Mouse (Mus musculus): ENCODE data around the gene Phf10. TPM values are rescaled to one million over a fixed set of nuclear protein-coding genes. Genes with fewer than 3 reads are reported as not detected.
A peak's percentile ranks its signal among the peaks of the same experiment; 100 is the strongest.
"Not testable (repeated sequence)": the region's sequence is repeated elsewhere in the genome, so short reads cannot be mapped to it uniquely, and the experiment has no call there.

Gene Phf10
- polyA plus RNA-seq, 1 experiment = 7.4 TPM

DNA sequence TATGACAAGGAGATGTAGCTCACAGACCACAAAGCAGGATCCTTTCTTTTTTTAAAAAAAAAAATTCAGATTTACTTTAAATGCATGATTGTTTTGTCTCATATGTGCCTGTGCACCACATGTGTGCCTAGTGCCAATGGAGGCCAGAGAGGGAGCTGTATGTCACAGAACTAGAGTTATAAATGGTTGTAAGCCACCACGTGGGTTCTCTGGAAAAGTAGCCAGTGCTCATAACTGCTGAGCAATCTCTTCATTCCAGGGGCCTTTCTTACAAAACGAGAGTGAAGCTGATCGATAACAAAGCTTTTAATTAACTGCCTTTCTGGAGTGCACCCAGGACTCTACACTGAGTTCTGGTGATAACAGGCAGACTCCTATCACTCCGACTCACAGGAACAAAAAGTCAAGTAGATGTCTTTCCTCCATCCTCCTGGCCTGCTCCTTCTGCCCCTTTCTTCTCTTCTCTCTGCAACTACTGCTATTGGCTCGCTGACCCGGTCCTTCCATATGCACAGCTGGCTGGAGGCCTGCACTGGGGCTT lies 7.4 kb upstream of the Phf10 start:
- H3K4me1 ChIP-seq (ENCODE audit: control insufficient read depth, insufficient read depth, insufficient read length, low read length); H3K27me3 ChIP-seq (ENCODE audit: control insufficient read depth, insufficient read depth, low read length); H3K4me3 ChIP-seq (ENCODE audit: low read depth, low read length); H3K36me3 ChIP-seq (ENCODE audit: control insufficient read depth, insufficient read depth, low read length); H3K27ac ChIP-seq (ENCODE audit: insufficient read depth, low read depth, low read length): not testable (repeated sequence)
- no CpG with 5 or more reads among the region's 6 CpGs for WGBS

DNA sequence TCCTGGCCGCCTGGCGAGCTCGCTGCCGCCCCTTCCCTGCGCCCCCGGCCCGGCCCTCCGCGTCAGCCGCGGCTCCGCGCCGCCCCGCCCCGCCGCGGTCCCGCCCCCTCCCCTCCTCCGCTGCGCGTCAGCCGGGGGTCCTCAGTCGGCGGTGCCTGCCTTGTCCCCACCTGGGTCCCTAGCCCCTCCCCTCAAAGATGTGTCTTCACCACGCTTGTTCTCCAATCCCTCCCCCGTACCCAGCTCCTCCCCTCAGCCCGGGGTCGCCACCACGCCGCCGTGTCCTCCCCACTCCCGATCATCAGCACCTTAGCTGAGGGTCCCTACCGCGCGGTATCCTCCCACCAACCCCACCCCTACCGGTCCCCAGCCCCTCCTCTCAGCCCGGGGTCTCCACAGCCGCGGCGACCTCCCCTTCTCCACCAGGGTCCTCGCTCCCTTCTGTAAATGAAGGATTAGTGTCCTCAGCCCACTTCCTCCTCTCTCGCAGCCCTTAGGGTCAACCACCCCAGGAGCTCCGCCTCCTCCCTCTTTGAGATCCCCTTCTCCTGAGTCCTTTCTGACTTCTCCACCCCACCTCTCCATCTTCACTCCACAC lies 583 bp upstream of the Phf10 start:
- not testable (repeated sequence) for H3K36me3 ChIP-seq (ENCODE audit: control insufficient read depth, insufficient read depth, low read length); H3K4me1 ChIP-seq (ENCODE audit: control insufficient read depth, insufficient read depth, insufficient read length, low read length); H3K27me3 ChIP-seq (ENCODE audit: control insufficient read depth, insufficient read depth, low read length); H3K27ac ChIP-seq (ENCODE audit: insufficient read depth, low read depth, low read length); H3K4me3 ChIP-seq (ENCODE audit: low read depth, low read length)
- no CpG with 5 or more reads among the region's 44 CpGs for WGBS

DNA sequence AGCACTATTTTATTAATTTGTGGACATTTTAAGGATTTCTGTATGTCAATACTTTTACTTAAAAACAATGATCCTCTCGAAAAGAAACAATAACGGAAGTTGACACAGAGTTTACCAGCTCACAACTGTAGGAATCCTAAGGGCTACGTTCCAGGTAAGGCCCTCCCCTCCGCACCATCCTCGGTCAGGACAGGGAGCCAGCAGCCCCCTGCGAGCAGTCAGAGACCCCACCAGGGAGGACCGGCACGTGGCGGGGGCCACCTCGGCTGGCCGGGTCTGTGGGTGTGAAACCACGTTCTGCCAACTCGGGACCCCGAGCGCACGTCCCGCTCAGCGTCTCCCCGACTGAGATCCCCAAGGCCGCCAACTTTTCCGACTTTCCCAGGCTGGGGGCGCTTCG lies 553 bp downstream of the Phf10 start:
- Histone ChIP-seq H3K27me3 (ENCODE audit: control insufficient read depth, insufficient read depth, low read length) (no peaks in the 10 kb centered on the region), H3K36me3 (ENCODE audit: control insufficient read depth, insufficient read depth, low read length) (0 out of 2 replicates have a peak, but pooled peaks cover 2% of the 10 kb centered on the region), H3K4me1 (ENCODE audit: control insufficient read depth, insufficient read depth, insufficient read length, low read length) (peaks cover 2% of the 10 kb centered on the region; the same call in 1 of the 2 replicates), H3K4me3 (ENCODE audit: low read depth, low read length) (peak overlapping the region; percentile 89), H3K27ac (ENCODE audit: insufficient read depth, low read depth, low read length) (no peak overlapping the region)
- no peak for TF ChIP-seq POLR2A (IDR thresholded peaks at IDR 0.05; ENCODE audit: low read depth, low read length)
- no peak for TF ChIP-seq CTCF (IDR thresholded peaks at IDR 0.05; ENCODE audit: extremely low read depth, insufficient read length, insufficient replicate concordance, low read depth, low read length)
- under 1% methylated on average over 22 of the region's 23 CpGs for WGBS

DNA sequence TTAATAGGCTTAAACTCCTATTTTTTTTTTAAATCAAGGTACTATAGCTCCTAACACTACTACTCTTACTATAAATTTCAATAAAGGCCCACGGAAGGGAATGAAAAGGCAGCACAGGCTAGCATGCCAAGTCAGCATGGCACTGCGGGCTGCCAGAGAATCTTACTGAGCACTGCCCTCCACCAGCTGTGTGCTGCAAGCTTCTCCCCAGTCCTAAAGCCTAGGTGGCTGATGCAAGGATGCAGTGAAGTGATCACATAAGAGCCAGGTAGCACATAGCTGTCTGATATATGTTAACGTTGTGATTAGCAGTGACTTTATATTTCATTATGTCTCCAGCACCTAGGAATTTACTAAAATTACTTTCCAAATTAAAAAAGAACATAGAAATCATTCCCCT lies 1.1 kb downstream of the Phf10 start:
- no peak for TF ChIP-seq CTCF (IDR thresholded peaks at IDR 0.05; ENCODE audit: extremely low read depth, insufficient read length, insufficient replicate concordance, low read depth, low read length)
- TF ChIP-seq POLR2A (IDR thresholded peaks at IDR 0.05; ENCODE audit: low read depth, low read length) = no peak
- WGBS = 16% methylated on average over 3 of the region's 3 CpGs
- Histone ChIP-seq H3K4me1 (ENCODE audit: control insufficient read depth, insufficient read depth, insufficient read length, low read length) (peaks cover 2% of the 10 kb centered on the region; the same call in 1 of the 2 replicates), H3K27me3 (ENCODE audit: control insufficient read depth, insufficient read depth, low read length) (no peaks in the 10 kb centered on the region), H3K27ac (ENCODE audit: insufficient read depth, low read depth, low read length) (no peak overlapping the region), H3K4me3 (ENCODE audit: low read depth, low read length) (0 out of 2 replicates have a peak overlapping the region, but pooled peaks have one; percentile 34), H3K36me3 (ENCODE audit: control insufficient read depth, insufficient read depth, low read length) (0 out of 2 replicates have a peak, but pooled peaks cover 2% of the 10 kb centered on the region)

DNA sequence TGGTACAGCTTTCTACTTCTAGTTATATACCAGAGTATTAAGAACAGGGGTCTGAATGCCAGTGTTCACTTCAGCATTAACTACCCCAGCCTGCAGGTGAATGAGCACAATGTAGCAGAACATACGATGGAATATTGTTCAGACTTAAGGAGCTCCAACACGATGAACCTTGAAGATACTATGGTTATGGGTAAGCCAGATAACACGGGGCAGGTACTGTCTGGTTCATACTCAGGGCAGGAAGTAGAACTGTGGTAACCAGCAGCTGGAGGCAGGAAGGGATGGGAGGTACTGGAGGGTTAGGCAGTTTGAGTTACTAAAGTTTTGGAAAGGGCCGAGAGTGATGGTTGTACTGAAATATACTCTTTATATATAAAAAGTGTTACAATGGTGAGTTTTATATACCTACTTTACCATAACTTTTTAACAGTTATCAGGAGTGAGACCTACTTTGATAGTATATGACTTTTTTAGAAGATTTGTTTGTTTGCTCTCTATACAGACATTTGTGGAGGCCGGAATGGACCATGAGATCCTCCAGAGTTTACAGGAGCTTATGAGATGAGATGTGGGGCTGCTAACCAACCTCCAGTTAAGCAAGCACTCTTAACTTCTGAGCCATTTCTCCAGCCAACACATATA lies 2.3 kb downstream of the Phf10 start:
- WGBS = 74% methylated on average over 5 of the region's 5 CpGs
- no peaks in the 10 kb centered on the region for H3K27me3 ChIP-seq (ENCODE audit: control insufficient read depth, insufficient read depth, low read length)
- H3K27ac ChIP-seq (ENCODE audit: insufficient read depth, low read depth, low read length) = no peak overlapping the region
- H3K36me3 ChIP-seq (ENCODE audit: control insufficient read depth, insufficient read depth, low read length) = peaks cover 9% of the 10 kb centered on the region
- TF ChIP-seq POLR2A (IDR thresholded peaks at IDR 0.05; ENCODE audit: low read depth, low read length) (no peak), CTCF (IDR thresholded peaks at IDR 0.05; ENCODE audit: extremely low read depth, insufficient read length, insufficient replicate concordance, low read depth, low read length) (no peak)
- H3K4me1 ChIP-seq (ENCODE audit: control insufficient read depth, insufficient read depth, insufficient read length, low read length) = peaks cover 2% of the 10 kb centered on the region; the same call in 1 of the 2 replicates
- no peak overlapping the region for H3K4me3 ChIP-seq (ENCODE audit: low read depth, low read length)

DNA sequence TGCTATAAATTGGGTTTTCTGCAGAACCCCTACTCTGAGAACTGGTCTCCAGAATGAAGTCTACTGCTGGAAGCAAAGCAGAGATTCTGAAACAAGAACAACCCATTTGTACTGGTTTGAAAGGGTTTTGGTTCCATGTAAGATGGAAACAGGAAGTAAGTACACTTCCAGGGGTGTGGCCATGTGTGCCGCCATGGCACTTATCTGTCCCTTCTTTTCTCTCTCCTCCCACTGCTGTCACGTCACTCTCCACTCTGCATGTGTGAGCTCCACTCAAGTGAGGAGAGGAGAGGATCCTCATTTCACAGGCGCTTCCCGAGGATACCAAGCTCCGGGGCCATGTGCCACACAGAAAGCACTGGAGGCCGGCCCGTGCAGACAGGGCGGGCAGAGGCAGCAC lies 7.6 kb downstream of the Phf10 start:
- 93% methylated on average over 8 of the region's 8 CpGs for WGBS
- no peak overlapping the region for H3K27ac ChIP-seq (ENCODE audit: insufficient read depth, low read depth, low read length)
- H3K36me3 ChIP-seq (ENCODE audit: control insufficient read depth, insufficient read depth, low read length) = peaks cover 30% of the 10 kb centered on the region
- TF ChIP-seq POLR2A (IDR thresholded peaks at IDR 0.05; ENCODE audit: low read depth, low read length) (no peak), CTCF (IDR thresholded peaks at IDR 0.05; ENCODE audit: extremely low read depth, insufficient read length, insufficient replicate concordance, low read depth, low read length) (no peak)
- no peak overlapping the region for H3K4me3 ChIP-seq (ENCODE audit: low read depth, low read length)
- H3K4me1 ChIP-seq (ENCODE audit: control insufficient read depth, insufficient read depth, insufficient read length, low read length) = no peaks in the 10 kb centered on the region
- H3K27me3 ChIP-seq (ENCODE audit: control insufficient read depth, insufficient read depth, low read length) = no peaks in the 10 kb centered on the region

DNA sequence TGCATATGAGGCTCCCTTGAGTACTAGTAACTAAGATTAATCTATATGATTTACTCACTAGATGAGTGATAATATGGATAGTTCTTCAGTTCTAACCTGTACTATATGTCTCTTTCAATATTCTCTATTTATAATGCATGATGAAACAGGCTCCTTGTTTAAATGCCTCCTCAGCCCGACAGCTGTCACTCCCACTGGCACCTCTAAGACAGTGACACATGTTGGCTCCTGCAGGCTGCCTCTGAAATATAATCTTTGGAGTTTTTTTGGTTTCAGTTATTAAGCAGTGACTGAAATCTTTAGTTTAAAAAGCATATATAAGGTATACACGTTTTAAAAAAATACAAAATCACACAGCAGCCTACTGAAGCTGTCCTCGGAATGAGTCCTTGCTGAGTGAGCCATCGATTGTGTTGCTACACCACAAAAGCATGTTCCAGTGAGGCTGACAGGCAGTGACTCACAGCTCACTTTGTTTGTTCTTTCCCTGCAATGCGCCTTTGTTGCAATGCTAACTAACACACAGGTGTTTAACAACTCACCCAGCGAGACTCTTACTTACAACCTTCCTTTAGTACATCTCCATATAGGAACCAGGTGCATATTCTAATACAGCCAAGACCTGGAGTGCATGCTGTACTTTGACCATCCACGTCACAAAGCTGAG lies 11.8 kb downstream of the Phf10 start:
- WGBS = 79% methylated on average over 7 of the region's 7 CpGs
- Histone ChIP-seq H3K36me3 (ENCODE audit: control insufficient read depth, insufficient read depth, low read length) (peaks cover 33% of the 10 kb centered on the region), H3K27ac (ENCODE audit: insufficient read depth, low read depth, low read length) (no peak overlapping the region), H3K27me3 (ENCODE audit: control insufficient read depth, insufficient read depth, low read length) (no peaks in the 10 kb centered on the region), H3K4me3 (ENCODE audit: low read depth, low read length) (no peak overlapping the region), H3K4me1 (ENCODE audit: control insufficient read depth, insufficient read depth, insufficient read length, low read length) (peaks cover 2% of the 10 kb centered on the region; the same call in 1 of the 2 replicates)
- TF ChIP-seq POLR2A (IDR thresholded peaks at IDR 0.05; ENCODE audit: low read depth, low read length) = no peak
- no peak for TF ChIP-seq CTCF (IDR thresholded peaks at IDR 0.05; ENCODE audit: extremely low read depth, insufficient read length, insufficient replicate concordance, low read depth, low read length)
